Mouse (Mus musculus) heart, adult 8-10 months (tissue): ENCODE results near the gene Hist1h1t. TPM values are rescaled to one million over a fixed set of nuclear protein-coding genes. Genes with fewer than 3 reads are reported as not detected.
"Not testable (repeated sequence)": the region's sequence is repeated elsewhere in the genome, so short reads cannot be mapped to it uniquely, and the experiment has no call there.

ENCODE experiments used
- DNase-seq: peaks from one replicate; pipeline ENCODE4 v3.0.0; 2022; ENCODE audit warnings: low spot score
- total RNA-seq, 4 experiments: library from RNA; stranded (reverse); gene quantifications; 2 replicates each; pipeline ENCODE4 v1.2.4; 2022

The Hist1h1t gene
- under 1 TPM in 1 of 4 experiments, not detected in 3; 0.30 TPM for total RNA-seq

GRCm38 (mm10) chr13:23695514-23695913 lies at the start of gene Hist1h1t:
TSS of gene Hist1h1t (plus strand) at chr13:23695814.
- DNase-seq, result no peak

- DNase-seq, result no peak
These were observed 35.8 kb upstream of the Hist1h1t start for GRCm38 (mm10) chr13:23659636-23660366.

- no peak for DNase-seq
These were observed 33.1 kb upstream of the Hist1h1t start for GRCm38 (mm10) chr13:23662536-23662935.

GRCm38 (mm10) chr13:23681990-23682582 lies 13.5 kb upstream of the Hist1h1t start:
- no peak for DNase-seq

GRCm38 (mm10) chr13:23682623-23682946 lies 13.0 kb upstream of the Hist1h1t start:
- no peak for DNase-seq

GRCm38 (mm10) chr13:23682947-23683754 lies 12.5 kb upstream of the Hist1h1t start:
- not testable (repeated sequence) for DNase-seq

- DNase-seq, result peak; percentile 99
These were observed 11.8 kb upstream of the Hist1h1t start, which contains the start of the genes Hist1h2ac and Hist1h2bc for GRCm38 (mm10) chr13:23683755-23684281. TSS of gene Hist1h2ac (minus strand) at chr13:23683948. TSS of gene Hist1h2bc (plus strand) at chr13:23684199.

GRCm38 (mm10) chr13:23684295-23684945 lies 11.2 kb upstream of the Hist1h1t start:
- DNase-seq, result peak; percentile 79

- DNase-seq, result peak; percentile 29
These were observed 10.3 kb upstream of the Hist1h1t start for GRCm38 (mm10) chr13:23685121-23685861.

- no peak for DNase-seq
These were observed 9.6 kb upstream of the Hist1h1t start for GRCm38 (mm10) chr13:23685966-23686365.

- no peak for DNase-seq
These were observed 8.4 kb upstream of the Hist1h1t start for GRCm38 (mm10) chr13:23687181-23687580.

- DNase-seq, result no peak
These were observed 7.7 kb upstream of the Hist1h1t start for GRCm38 (mm10) chr13:23687907-23688306.

- no peak for DNase-seq
These were observed 6.7 kb upstream of the Hist1h1t start for GRCm38 (mm10) chr13:23688956-23689355.

GRCm38 (mm10) chr13:23689459-23689858 lies 6.2 kb upstream of the Hist1h1t start:
- DNase-seq, result no peak

GRCm38 (mm10) chr13:23693856-23694440 lies 1.7 kb upstream of the Hist1h1t start:
- no peak for DNase-seq

GRCm38 (mm10) chr13:23694956-23695355 lies 658 bp upstream of the Hist1h1t start:
- DNase-seq, result no peak

GRCm38 (mm10) chr13:23696061-23696474 lies 454 bp downstream of the Hist1h1t start:
- DNase-seq, result no peak

- peak; percentile 51 for DNase-seq
These were observed 2.1 kb downstream of the Hist1h1t start for GRCm38 (mm10) chr13:23697491-23698299.

- DNase-seq, result peak; percentile 100
These were observed 2.7 kb downstream of the Hist1h1t start, which contains the start of gene Hist1h4c for GRCm38 (mm10) chr13:23698300-23698693. TSS of gene Hist1h4c (minus strand) at chr13:23698454.
